Mouse (Mus musculus): Measurements from ENCODE around the gene Tsc1. TPM values are rescaled to one million over a fixed set of nuclear protein-coding genes. Genes with fewer than 3 reads are reported as not detected.

The Tsc1 gene
- polyA plus RNA-seq, 1 experiment from 2014 or later: 23.3 TPM

GRCm38 (mm10) chr2:28638352-28638751 is 2.7 kb upstream of the Tsc1 start:
- peak overlapping the region; percentile 45 for H3K4me2 ChIP-seq (replicated peaks; ENCODE audit: low read depth, low read length)
- no peaks in the 10 kb centered on the region for H3K27me3 ChIP-seq (ENCODE audit: insufficient read depth, low read length)
- WGBS: 14% methylated on average over 9 of the region's 9 CpGs
- no peaks in the 10 kb centered on the region for H3K36me3 ChIP-seq (ENCODE audit: insufficient read depth, low read length)
- no peak for ATAC-seq (ENCODE audit: low FRiP score, low TSS enrichment)
- no peaks in the 10 kb centered on the region for H3K9me3 ChIP-seq (ENCODE audit: low read length)
- H3K4me3 ChIP-seq (ENCODE audit: low read length): peak overlapping the region; percentile 1; the same call in 1 of the 2 replicates
- H3K9ac ChIP-seq (replicated peaks; ENCODE audit: low read length): peak overlapping the region; percentile 5; the same call in 1 of the 2 replicates
- peaks cover 26% of the 10 kb centered on the region for H3K4me1 ChIP-seq (ENCODE audit: insufficient read depth, low read length)
- no peak overlapping the region for H3K27ac ChIP-seq (ENCODE audit: low read length)

GRCm38 (mm10) chr2:28638886-28639285 is 2.1 kb upstream of the Tsc1 start:
- Histone ChIP-seq H3K27ac (ENCODE audit: low read length) (no peak overlapping the region), H3K4me1 (ENCODE audit: insufficient read depth, low read length) (peaks cover 29% of the 10 kb centered on the region)

GRCm38 (mm10) chr2:28639794-28640193 is 1.2 kb upstream of the Tsc1 start:
- no peak overlapping the region for H3K4me3 ChIP-seq (ENCODE audit: low read length)
- no peaks in the 10 kb centered on the region for H3K36me3 ChIP-seq (ENCODE audit: insufficient read depth, low read length)
- no peaks in the 10 kb centered on the region for H3K9me3 ChIP-seq (ENCODE audit: low read length)
- peaks cover 33% of the 10 kb centered on the region for H3K4me1 ChIP-seq (ENCODE audit: insufficient read depth, low read length)
- 60% methylated on average over 7 of the region's 7 CpGs for WGBS
- no peak overlapping the region for H3K27ac ChIP-seq (ENCODE audit: low read length)
- H3K9ac ChIP-seq (replicated peaks; ENCODE audit: low read length): no peak overlapping the region
- H3K27me3 ChIP-seq (ENCODE audit: insufficient read depth, low read length): no peaks in the 10 kb centered on the region
- no peak for ATAC-seq (ENCODE audit: low FRiP score, low TSS enrichment)
- H3K4me2 ChIP-seq (replicated peaks; ENCODE audit: low read depth, low read length): no peak overlapping the region

More at GRCm38 (mm10) chr2:28638886-28639285, 2.1 kb upstream of the Tsc1 start:
- peak overlapping the region; percentile 1; the same call in 1 of the 2 replicates for H3K4me3 ChIP-seq (ENCODE audit: low read length)
- H3K9ac ChIP-seq (replicated peaks; ENCODE audit: low read length): peak overlapping the region; percentile 5; the same call in 1 of the 2 replicates
- no peaks in the 10 kb centered on the region for H3K9me3 ChIP-seq (ENCODE audit: low read length)
- no peaks in the 10 kb centered on the region for H3K36me3 ChIP-seq (ENCODE audit: insufficient read depth, low read length)
- peak overlapping the region; percentile 45 for H3K4me2 ChIP-seq (replicated peaks; ENCODE audit: low read depth, low read length)
- WGBS: 6% methylated on average over 9 of the region's 9 CpGs
- no peak for ATAC-seq (ENCODE audit: low FRiP score, low TSS enrichment)
- no peaks in the 10 kb centered on the region for H3K27me3 ChIP-seq (ENCODE audit: insufficient read depth, low read length)

- Histone ChIP-seq H3K9me3 (ENCODE audit: low read length) (no peaks in the 10 kb centered on the region), H3K4me1 (ENCODE audit: insufficient read depth, low read length) (peaks cover 33% of the 10 kb centered on the region), H3K9ac (replicated peaks; ENCODE audit: low read length) (peak overlapping the region; percentile 93), H3K27me3 (ENCODE audit: insufficient read depth, low read length) (no peaks in the 10 kb centered on the region), H3K4me2 (replicated peaks; ENCODE audit: low read depth, low read length) (peak overlapping the region; percentile 90), H3K4me3 (ENCODE audit: low read length) (peak overlapping the region; percentile 99), H3K27ac (ENCODE audit: low read length) (peak overlapping the region; percentile 92), H3K36me3 (ENCODE audit: insufficient read depth, low read length) (no peaks in the 10 kb centered on the region)
- ATAC-seq (ENCODE audit: low FRiP score, low TSS enrichment): peak; percentile 69
- WGBS: 0% methylated on average over 33 of the region's 43 CpGs
Measured at GRCm38 (mm10) chr2:28641435-28641941, 460 bp downstream of the Tsc1 start.

- Histone ChIP-seq H3K27me3 (ENCODE audit: insufficient read depth, low read length) (no peaks in the 10 kb centered on the region), H3K9ac (replicated peaks; ENCODE audit: low read length) (no peak overlapping the region), H3K9me3 (ENCODE audit: low read length) (no peaks in the 10 kb centered on the region), H3K4me3 (ENCODE audit: low read length) (no peak overlapping the region), H3K27ac (ENCODE audit: low read length) (no peak overlapping the region), H3K4me1 (ENCODE audit: insufficient read depth, low read length) (peaks cover 33% of the 10 kb centered on the region), H3K4me2 (replicated peaks; ENCODE audit: low read depth, low read length) (no peak overlapping the region), H3K36me3 (ENCODE audit: insufficient read depth, low read length) (no peaks in the 10 kb centered on the region)
- no peak for ATAC-seq (ENCODE audit: low FRiP score, low TSS enrichment)
- 82% methylated on average over 3 of the region's 3 CpGs for WGBS
Measured at GRCm38 (mm10) chr2:28643081-28643480, 2.1 kb downstream of the Tsc1 start.

GRCm38 (mm10) chr2:28650526-28650925 is 9.5 kb downstream of the Tsc1 start:
- Histone ChIP-seq H3K4me2 (replicated peaks; ENCODE audit: low read depth, low read length) (no peak overlapping the region), H3K4me1 (ENCODE audit: insufficient read depth, low read length) (no peaks in the 10 kb centered on the region), H3K9me3 (ENCODE audit: low read length) (no peaks in the 10 kb centered on the region), H3K9ac (replicated peaks; ENCODE audit: low read length) (no peak overlapping the region), H3K36me3 (ENCODE audit: insufficient read depth, low read length) (peaks cover 7% of the 10 kb centered on the region; the same call in 1 of the 2 replicates), H3K27ac (ENCODE audit: low read length) (no peak overlapping the region), H3K27me3 (ENCODE audit: insufficient read depth, low read length) (no peaks in the 10 kb centered on the region), H3K4me3 (ENCODE audit: low read length) (no peak overlapping the region)
- no peak for ATAC-seq (ENCODE audit: low FRiP score, low TSS enrichment)

GRCm38 (mm10) chr2:28653351-28653750 is 12.3 kb downstream of the Tsc1 start:
- H3K4me2 ChIP-seq (replicated peaks; ENCODE audit: low read depth, low read length): no peak overlapping the region
- H3K9ac ChIP-seq (replicated peaks; ENCODE audit: low read length): no peak overlapping the region
- no peaks in the 10 kb centered on the region for H3K27me3 ChIP-seq (ENCODE audit: insufficient read depth, low read length)
- WGBS: 97% methylated on average over 7 of the region's 7 CpGs
- no peak overlapping the region for H3K27ac ChIP-seq (ENCODE audit: low read length)
- no peak overlapping the region for H3K4me3 ChIP-seq (ENCODE audit: low read length)
- peaks cover 20% of the 10 kb centered on the region; the same call in 1 of the 2 replicates for H3K36me3 ChIP-seq (ENCODE audit: insufficient read depth, low read length)
- H3K4me1 ChIP-seq (ENCODE audit: insufficient read depth, low read length): no peaks in the 10 kb centered on the region
- no peaks in the 10 kb centered on the region for H3K9me3 ChIP-seq (ENCODE audit: low read length)
- ATAC-seq (ENCODE audit: low FRiP score, low TSS enrichment): no peak

- H3K9me3 ChIP-seq (ENCODE audit: low read length): no peaks in the 10 kb centered on the region
- ATAC-seq (ENCODE audit: low FRiP score, low TSS enrichment): no peak
- no peaks in the 10 kb centered on the region for H3K4me1 ChIP-seq (ENCODE audit: insufficient read depth, low read length)
- H3K4me3 ChIP-seq (ENCODE audit: low read length): no peak overlapping the region
- WGBS: 67% methylated on average over 2 of the region's 2 CpGs
- no peak overlapping the region for H3K9ac ChIP-seq (replicated peaks; ENCODE audit: low read length)
- no peak overlapping the region for H3K4me2 ChIP-seq (replicated peaks; ENCODE audit: low read depth, low read length)
- H3K27me3 ChIP-seq (ENCODE audit: insufficient read depth, low read length): no peaks in the 10 kb centered on the region
- H3K36me3 ChIP-seq (ENCODE audit: insufficient read depth, low read length): peaks cover 30% of the 10 kb centered on the region; the same call in 1 of the 2 replicates
- H3K27ac ChIP-seq (ENCODE audit: low read length): no peak overlapping the region
Measured at GRCm38 (mm10) chr2:28654295-28654694, 13.3 kb downstream of the Tsc1 start.

- no peak for ATAC-seq (ENCODE audit: low FRiP score, low TSS enrichment)
- 75% methylated on average over 8 of the region's 8 CpGs for WGBS
- Histone ChIP-seq H3K36me3 (ENCODE audit: insufficient read depth, low read length) (peaks cover 46% of the 10 kb centered on the region; the same call in 1 of the 2 replicates), H3K9me3 (ENCODE audit: low read length) (no peaks in the 10 kb centered on the region), H3K4me3 (ENCODE audit: low read length) (no peak overlapping the region), H3K27me3 (ENCODE audit: insufficient read depth, low read length) (no peaks in the 10 kb centered on the region), H3K27ac (ENCODE audit: low read length) (no peak overlapping the region), H3K4me1 (ENCODE audit: insufficient read depth, low read length) (no peaks in the 10 kb centered on the region), H3K4me2 (replicated peaks; ENCODE audit: low read depth, low read length) (no peak overlapping the region), H3K9ac (replicated peaks; ENCODE audit: low read length) (no peak overlapping the region)
Measured at GRCm38 (mm10) chr2:28656216-28656615, 15.2 kb downstream of the Tsc1 start.

GRCm38 (mm10) chr2:28662891-28663290 is 21.9 kb downstream of the Tsc1 start:
- no peak overlapping the region for H3K4me2 ChIP-seq (replicated peaks; ENCODE audit: low read depth, low read length)
- H3K4me3 ChIP-seq (ENCODE audit: low read length): no peak overlapping the region
- no peak overlapping the region for H3K9ac ChIP-seq (replicated peaks; ENCODE audit: low read length)
- no peak overlapping the region for H3K27ac ChIP-seq (ENCODE audit: low read length)
- H3K4me1 ChIP-seq (ENCODE audit: insufficient read depth, low read length): no peaks in the 10 kb centered on the region
- 87% methylated on average over 3 of the region's 3 CpGs for WGBS
- H3K9me3 ChIP-seq (ENCODE audit: low read length): no peaks in the 10 kb centered on the region
- ATAC-seq (ENCODE audit: low FRiP score, low TSS enrichment): no peak
- H3K27me3 ChIP-seq (ENCODE audit: insufficient read depth, low read length): no peaks in the 10 kb centered on the region
- H3K36me3 ChIP-seq (ENCODE audit: insufficient read depth, low read length): peaks cover 59% of the 10 kb centered on the region

All from kidney, embryonic 16.5 days (tissue).